Comparison of ENCODE assay signal across 8 mouse cellular contexts in genomic region chr15:103214971-103215907, GRCm38 (mm10). TPM values are rescaled to one million over a fixed set of nuclear protein-coding genes. Genes with fewer than 3 reads are reported as not detected.
A peak's percentile ranks its signal among the peaks of the same experiment; 100 is the strongest.
DNase-seq lines count a peak whose midpoint lies in the region; ATAC-seq lines count a peak whose summit lies in the region.

No protein-coding gene starts in this region.

- no peaks in the 10 kb centered on the region for H3K9me3 ChIP-seq in hindbrain, embryonic 15.5 days

- peak; percentile 95 for ATAC-seq in hindbrain, embryonic 15.5 days (ENCODE audit: low FRiP score, low read depth)

- peak overlapping the region; percentile 64 for H3K4me2 ChIP-seq in hindbrain, embryonic 15.5 days

- no peaks in the 10 kb centered on the region for H3K27me3 ChIP-seq in hindbrain, embryonic 15.5 days

- peak overlapping the region; percentile 49 for H3K4me3 ChIP-seq in hindbrain, embryonic 15.5 days

- H3K9ac ChIP-seq in hindbrain, embryonic 15.5 days: peak overlapping the region; percentile 49

- DNase-seq in R1 (ENCODE audit: low read depth, low spot score): peak; percentile 98
- peak; percentile 38 to 65 for DNase-seq in cerebellum, postnatal 25 days
- DNase-seq in frontal cortex, postnatal 36 days (ENCODE audit: low spot score in 2 of 2): peak; percentile 88 to 89
- peak; percentile 84 for DNase-seq in left cerebral cortex, adult 11 months (ENCODE audit: low spot score)
- peak; percentile 89 for DNase-seq in lung, postnatal 36 days
- peak; percentile 94 for DNase-seq in retina, embryonic 14.5 days (ENCODE audit: low spot score)
- peak; percentile 88 to 95 for DNase-seq in thymus, postnatal 36 days

- H3K27ac ChIP-seq in hindbrain, embryonic 15.5 days (replicated peaks): peak overlapping the region; percentile 91

- H3K4me1 ChIP-seq in hindbrain, embryonic 15.5 days (replicated peaks): peaks cover 44% of the 10 kb centered on the region

- WGBS in hindbrain, embryonic 15.5 days: under 1% methylated on average over 15 of the region's 15 CpGs

- peaks cover 18% of the 10 kb centered on the region for H3K36me3 ChIP-seq in hindbrain, embryonic 15.5 days

RNA-seq across cellular contexts. Expression of gene Cbx5, which starts 24.4 kb away (rescaled TPM):
- 127 and 137 TPM in 2 replicates for polyA plus RNA-seq in hindbrain, embryonic 15.5 days (2015; fragmentation: Nextera tagmentation; extraction: Ambion mirVana)

RNA-seq across cellular contexts. Expression of gene Hnrnpa1, which starts 25.0 kb away (rescaled TPM):
- 629 and 665 TPM in 2 replicates for polyA plus RNA-seq in hindbrain, embryonic 15.5 days (2015; fragmentation: Nextera tagmentation; extraction: Ambion mirVana)

RNA-seq across cellular contexts. Expression of gene Nfe2, which starts 43.0 kb away (rescaled TPM):
- polyA plus RNA-seq in hindbrain, embryonic 15.5 days (2015; fragmentation: Nextera tagmentation; extraction: Ambion mirVana): 0.58 and 0.89 TPM in 2 replicates

RNA-seq across cellular contexts. Expression of gene Smug1, which starts 48.3 kb away (rescaled TPM):
- polyA plus RNA-seq in hindbrain, embryonic 15.5 days (2015; fragmentation: Nextera tagmentation; extraction: Ambion mirVana): 26.9 and 31.1 TPM in 2 replicates

RNA-seq across cellular contexts. Expression of gene Copz1, which starts 57.3 kb away (rescaled TPM):
- 200 and 208 TPM in 2 replicates for polyA plus RNA-seq in hindbrain, embryonic 15.5 days (2015; fragmentation: Nextera tagmentation; extraction: Ambion mirVana)

Comparison
In these comparisons a context has a peak if more than half of its experiments do, and no peak if none do; other contexts are left out.
1. Peak in every context shown above with its lines: DNase-seq, ATAC-seq, H3K4me3 ChIP-seq and H3K27ac ChIP-seq.